Mouse (Mus musculus): ENCODE measurements around the gene 4933405L10Rik. TPM values are rescaled to one million over a fixed set of nuclear protein-coding genes. Genes with fewer than 3 reads are reported as not detected.

The 4933405L10Rik gene
- polyA plus RNA-seq, 1 experiment from 2014 or later = not detected

DNA sequence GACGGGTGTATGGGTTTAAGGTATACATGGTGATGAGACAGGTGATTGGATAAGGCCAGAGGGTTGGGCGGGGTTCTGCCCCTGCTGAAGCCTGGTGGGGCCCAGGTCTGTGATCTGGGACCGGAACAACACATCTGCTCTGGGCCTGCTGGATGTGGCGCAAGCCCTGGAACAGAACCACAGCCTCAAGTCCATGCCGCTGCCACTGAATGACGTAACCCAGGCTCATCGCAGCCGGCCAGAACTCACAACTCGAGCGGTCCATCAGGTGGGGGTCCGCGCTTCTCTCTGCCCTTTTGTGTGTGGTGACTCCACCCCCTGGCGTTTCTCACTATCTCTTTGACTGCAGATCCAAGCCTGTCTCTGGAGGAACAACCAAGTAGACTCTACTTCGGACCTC lies 16.5 kb upstream of the 4933405L10Rik start:
- WGBS = 72% methylated on average over 14 of the region's 14 CpGs
- ATAC-seq (ENCODE audit: extremely low read depth, insufficient number of reproducible peaks, low FRiP score, low TSS enrichment) = no peak
- H3K36me3 ChIP-seq = peaks cover 8% of the 10 kb centered on the region

DNA sequence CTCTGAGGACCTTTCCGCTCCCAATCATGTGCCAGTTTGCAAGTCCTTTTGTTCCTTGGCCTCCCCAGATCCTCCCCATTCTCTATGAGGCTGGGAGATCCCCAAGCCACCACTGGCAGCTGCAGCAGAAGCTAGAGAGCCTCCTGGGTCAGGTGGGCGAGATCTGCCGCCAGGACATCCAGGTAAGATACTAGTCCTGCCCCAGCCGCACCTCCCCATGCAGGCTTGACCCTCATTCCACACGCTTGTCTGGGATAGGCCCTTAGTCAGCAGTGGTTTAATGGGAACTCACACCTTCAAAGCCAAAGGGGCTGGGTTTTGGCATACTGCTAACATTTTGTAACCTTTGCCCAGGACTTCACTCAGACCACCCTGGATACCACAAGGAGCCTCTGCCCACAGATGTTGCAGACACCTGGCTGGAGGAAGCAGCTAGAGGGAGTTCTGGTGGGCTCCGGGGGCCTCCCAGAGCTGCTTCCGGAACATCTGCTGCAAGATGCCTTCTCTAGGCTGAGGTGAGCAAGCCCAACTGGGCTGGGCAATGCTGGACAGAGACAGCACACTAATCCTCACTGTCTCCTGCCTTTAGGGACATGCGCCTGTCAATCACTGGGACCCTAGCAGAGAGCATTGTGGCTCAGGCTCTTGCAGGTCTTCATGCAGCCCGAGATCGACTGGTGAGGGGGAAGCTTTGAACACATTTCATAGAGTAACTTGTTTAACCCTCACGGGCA lies 14.8 kb upstream of the 4933405L10Rik start:
- Histone ChIP-seq H3K4me3 (no peak overlapping the region), H3K27me3 (replicated peaks) (peaks cover 58% of the 10 kb centered on the region), H3K4me1 (peaks cover 16% of the 10 kb centered on the region), H3K9me3 (no peaks in the 10 kb centered on the region), H3K4me2 (no peak overlapping the region), H3K27ac (replicated peaks) (no peak overlapping the region), H3K9ac (no peak overlapping the region), H3K36me3 (peaks cover 22% of the 10 kb centered on the region)
- WGBS = 90% methylated on average over 11 of the region's 11 CpGs
- no peak for ATAC-seq (ENCODE audit: extremely low read depth, insufficient number of reproducible peaks, low FRiP score, low TSS enrichment)

More for the DNA sequence above, 16.5 kb upstream of the 4933405L10Rik start:
- Histone ChIP-seq H3K9ac (no peak overlapping the region), H3K4me3 (no peak overlapping the region), H3K9me3 (no peaks in the 10 kb centered on the region), H3K27ac (replicated peaks) (no peak overlapping the region), H3K27me3 (replicated peaks) (peaks cover 58% of the 10 kb centered on the region), H3K4me1 (peaks cover 19% of the 10 kb centered on the region), H3K4me2 (no peak overlapping the region)

DNA sequence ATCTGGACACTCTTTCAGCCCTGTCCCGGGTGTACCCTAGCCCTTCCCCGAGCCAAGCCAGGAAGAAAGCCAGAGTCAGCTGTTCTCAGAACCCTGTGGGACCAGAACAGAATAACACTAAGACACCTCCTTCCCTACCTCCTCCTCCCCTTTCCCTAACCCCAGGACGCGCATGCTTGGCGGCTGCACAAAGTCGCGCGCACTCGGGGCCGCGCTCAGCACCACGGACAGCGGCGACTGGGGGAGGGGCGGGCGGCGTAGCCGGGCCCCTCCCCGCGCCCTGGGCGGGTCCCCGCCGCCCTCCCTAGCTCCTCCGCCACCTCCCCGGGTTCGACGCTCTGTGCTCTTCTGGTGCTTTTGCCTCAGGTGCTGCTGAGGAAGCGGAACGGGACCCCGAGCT lies 13.8 kb upstream of the 4933405L10Rik start:
- Histone ChIP-seq H3K36me3 (peaks cover 32% of the 10 kb centered on the region), H3K9ac (peak overlapping the region; percentile 71), H3K4me1 (peaks cover 12% of the 10 kb centered on the region), H3K4me2 (peak overlapping the region; percentile 91), H3K4me3 (peak overlapping the region; percentile 56), H3K27ac (replicated peaks) (no peak overlapping the region), H3K27me3 (replicated peaks) (peaks cover 48% of the 10 kb centered on the region), H3K9me3 (no peaks in the 10 kb centered on the region)
- ATAC-seq (ENCODE audit: extremely low read depth, insufficient number of reproducible peaks, low FRiP score, low TSS enrichment) = peak; percentile 5
- WGBS = 4% methylated on average over 28 of the region's 30 CpGs

DNA sequence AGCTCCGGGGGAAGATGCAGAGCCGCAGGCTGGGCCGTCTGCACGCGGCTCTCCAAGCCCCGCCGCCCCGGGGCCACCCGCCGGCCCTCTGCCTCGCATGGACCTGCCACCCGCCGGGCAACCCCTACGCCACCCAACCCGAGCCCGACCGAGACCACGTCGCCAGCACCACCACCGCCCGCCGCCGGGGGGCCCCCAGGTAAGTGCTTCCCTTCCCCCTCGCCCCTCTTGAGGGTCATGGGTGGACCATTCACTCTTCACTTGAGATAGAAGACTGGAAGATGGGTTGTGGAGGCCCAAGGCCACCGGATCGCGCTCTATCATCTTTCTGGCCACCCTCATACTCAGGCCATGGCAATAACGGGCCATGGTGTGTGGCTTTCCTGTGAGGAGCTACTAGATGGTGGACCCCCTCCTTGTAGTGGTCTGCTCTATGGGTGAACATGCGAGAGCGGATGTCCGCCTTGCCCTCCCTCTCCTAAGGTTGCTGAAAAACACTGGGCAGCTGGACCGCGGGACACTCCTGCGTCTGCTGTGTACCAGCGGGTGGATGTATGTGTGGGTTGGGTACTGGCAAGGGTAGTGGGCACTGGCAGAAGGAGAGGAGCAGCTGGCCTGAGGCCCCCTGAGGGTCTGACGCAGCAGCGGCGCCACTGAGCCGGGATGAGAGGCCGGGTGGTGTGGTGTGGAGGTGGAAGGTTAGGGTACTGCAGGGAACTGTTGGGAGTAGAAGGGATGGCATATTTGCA lies 13.2 kb upstream of the 4933405L10Rik start:
- peak overlapping the region; percentile 71 for H3K9ac ChIP-seq
- ATAC-seq (ENCODE audit: extremely low read depth, insufficient number of reproducible peaks, low FRiP score, low TSS enrichment) = 0 out of 2 replicates have a peak, but pooled peaks have one; percentile 6
- WGBS = 8% methylated on average over 40 of the region's 40 CpGs

DNA sequence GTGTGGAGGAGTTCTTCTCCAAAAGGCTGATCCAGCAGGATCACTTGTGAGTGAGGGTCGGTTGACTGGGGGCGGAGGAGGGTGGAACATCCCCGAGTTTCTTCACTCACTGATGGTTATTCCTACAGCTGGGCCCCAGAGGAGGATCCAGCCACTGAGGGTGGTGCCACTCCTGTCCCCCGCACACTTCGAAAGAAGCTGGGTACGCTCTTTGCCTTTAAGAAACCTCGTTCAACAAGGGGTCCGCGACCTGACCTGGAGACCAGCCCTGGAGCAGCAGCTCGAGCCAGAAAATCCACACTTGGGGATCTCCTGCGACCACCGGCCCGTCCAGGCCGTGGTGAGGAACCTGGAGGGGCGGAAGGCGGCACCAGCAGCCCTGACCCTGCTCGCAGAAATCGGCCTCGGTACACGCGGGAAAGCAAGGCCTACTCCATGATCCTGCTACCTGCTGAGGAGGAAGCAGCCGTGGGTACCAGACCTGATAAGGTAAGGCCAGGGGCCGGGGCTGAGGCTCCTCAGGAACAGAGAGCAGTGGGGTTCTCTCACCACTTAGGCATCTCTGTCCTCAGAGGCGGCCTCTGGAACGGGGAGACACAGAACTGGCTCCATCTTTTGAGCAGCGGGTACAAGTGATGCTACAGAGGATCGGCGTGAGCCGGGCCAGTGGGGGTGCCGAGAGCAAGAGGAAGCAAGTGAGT lies 12.2 kb upstream of the 4933405L10Rik start:
- no peak overlapping the region for H3K4me3 ChIP-seq
- no peak overlapping the region for H3K4me2 ChIP-seq
- H3K27me3 ChIP-seq (replicated peaks) = peaks cover 32% of the 10 kb centered on the region
- no peak for ATAC-seq (ENCODE audit: extremely low read depth, insufficient number of reproducible peaks, low FRiP score, low TSS enrichment)
- H3K4me1 ChIP-seq = peaks cover 20% of the 10 kb centered on the region
- H3K36me3 ChIP-seq = peaks cover 40% of the 10 kb centered on the region
- H3K9ac ChIP-seq = no peak overlapping the region
- WGBS = 69% methylated on average over 30 of the region's 30 CpGs
- no peak overlapping the region for H3K27ac ChIP-seq (replicated peaks)
- H3K9me3 ChIP-seq = no peaks in the 10 kb centered on the region

More for the DNA sequence above, 13.2 kb upstream of the 4933405L10Rik start:
- peak overlapping the region; percentile 56 for H3K4me3 ChIP-seq
- H3K36me3 ChIP-seq = peaks cover 37% of the 10 kb centered on the region
- peak overlapping the region; percentile 91 for H3K4me2 ChIP-seq
- peaks cover 42% of the 10 kb centered on the region for H3K27me3 ChIP-seq (replicated peaks)
- no peak overlapping the region for H3K27ac ChIP-seq (replicated peaks)
- no peaks in the 10 kb centered on the region for H3K9me3 ChIP-seq
- H3K4me1 ChIP-seq = peaks cover 12% of the 10 kb centered on the region

DNA sequence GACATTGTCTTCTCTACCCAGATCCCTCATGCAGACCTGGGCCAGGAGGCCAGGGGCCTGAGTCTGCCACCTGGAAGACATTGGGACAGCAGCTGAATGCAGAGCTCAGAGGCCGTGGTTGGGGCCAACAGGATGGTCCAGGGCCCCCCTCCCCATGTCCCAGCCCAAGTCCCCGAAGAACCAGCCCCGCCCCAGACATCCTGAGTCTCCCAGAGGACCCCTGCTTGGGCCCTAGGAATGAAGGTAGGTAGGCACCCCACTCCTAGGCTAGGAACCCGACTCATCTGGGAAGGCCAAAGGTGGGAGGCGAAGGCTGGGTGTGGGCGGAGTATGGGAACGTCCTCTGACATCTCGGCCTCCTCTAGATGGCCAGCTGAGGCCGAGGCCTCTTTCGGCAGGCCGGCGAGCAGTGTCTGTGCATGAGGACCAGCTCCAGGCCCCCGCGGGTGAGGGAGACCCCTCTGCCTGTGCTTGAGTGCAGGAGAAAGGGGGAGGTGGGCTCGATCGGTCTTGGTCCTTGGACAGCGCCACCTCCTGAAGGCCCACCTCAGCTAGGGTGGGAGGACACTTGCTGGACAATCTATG lies 10.2 kb upstream of the 4933405L10Rik start:
- H3K4me3 ChIP-seq = no peak overlapping the region
- peaks cover 30% of the 10 kb centered on the region for H3K4me1 ChIP-seq
- H3K4me2 ChIP-seq = no peak overlapping the region
- H3K9ac ChIP-seq = no peak overlapping the region
- ATAC-seq (ENCODE audit: extremely low read depth, insufficient number of reproducible peaks, low FRiP score, low TSS enrichment) = no peak
- 83% methylated on average over 17 of the region's 17 CpGs for WGBS
- no peak overlapping the region for H3K27ac ChIP-seq (replicated peaks)
- H3K36me3 ChIP-seq = peaks cover 40% of the 10 kb centered on the region
- peaks cover 25% of the 10 kb centered on the region for H3K27me3 ChIP-seq (replicated peaks)
- H3K9me3 ChIP-seq = no peaks in the 10 kb centered on the region

DNA sequence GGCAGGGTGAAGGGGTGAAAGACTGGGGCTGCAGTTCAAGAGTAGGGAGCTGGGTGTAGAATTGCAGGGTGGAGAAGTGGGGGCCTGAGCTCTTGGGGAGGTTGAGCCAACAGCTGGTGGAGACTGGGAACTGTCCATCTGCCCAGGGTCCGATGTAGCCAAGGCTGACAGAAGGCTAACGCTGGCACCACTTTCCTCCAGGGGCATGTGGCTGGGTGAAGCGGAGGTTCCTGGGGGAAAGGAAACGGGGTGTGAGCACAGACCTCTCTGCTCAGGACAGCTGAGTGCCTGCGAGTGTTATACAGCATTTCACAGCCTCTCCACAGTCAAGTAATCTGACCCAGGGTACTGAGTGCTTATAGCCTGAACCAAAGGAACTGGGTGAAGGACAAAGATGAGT lies 8.7 kb upstream of the 4933405L10Rik start:
- 86% methylated on average over 5 of the region's 5 CpGs for WGBS
- H3K27ac ChIP-seq (replicated peaks) = no peak overlapping the region
- H3K4me1 ChIP-seq = peaks cover 31% of the 10 kb centered on the region
- peaks cover 21% of the 10 kb centered on the region for H3K27me3 ChIP-seq (replicated peaks)
- no peak overlapping the region for H3K9ac ChIP-seq
- H3K4me2 ChIP-seq = no peak overlapping the region
- ATAC-seq (ENCODE audit: extremely low read depth, insufficient number of reproducible peaks, low FRiP score, low TSS enrichment) = no peak
- H3K9me3 ChIP-seq = no peaks in the 10 kb centered on the region
- no peak overlapping the region for H3K4me3 ChIP-seq
- peaks cover 46% of the 10 kb centered on the region for H3K36me3 ChIP-seq

DNA sequence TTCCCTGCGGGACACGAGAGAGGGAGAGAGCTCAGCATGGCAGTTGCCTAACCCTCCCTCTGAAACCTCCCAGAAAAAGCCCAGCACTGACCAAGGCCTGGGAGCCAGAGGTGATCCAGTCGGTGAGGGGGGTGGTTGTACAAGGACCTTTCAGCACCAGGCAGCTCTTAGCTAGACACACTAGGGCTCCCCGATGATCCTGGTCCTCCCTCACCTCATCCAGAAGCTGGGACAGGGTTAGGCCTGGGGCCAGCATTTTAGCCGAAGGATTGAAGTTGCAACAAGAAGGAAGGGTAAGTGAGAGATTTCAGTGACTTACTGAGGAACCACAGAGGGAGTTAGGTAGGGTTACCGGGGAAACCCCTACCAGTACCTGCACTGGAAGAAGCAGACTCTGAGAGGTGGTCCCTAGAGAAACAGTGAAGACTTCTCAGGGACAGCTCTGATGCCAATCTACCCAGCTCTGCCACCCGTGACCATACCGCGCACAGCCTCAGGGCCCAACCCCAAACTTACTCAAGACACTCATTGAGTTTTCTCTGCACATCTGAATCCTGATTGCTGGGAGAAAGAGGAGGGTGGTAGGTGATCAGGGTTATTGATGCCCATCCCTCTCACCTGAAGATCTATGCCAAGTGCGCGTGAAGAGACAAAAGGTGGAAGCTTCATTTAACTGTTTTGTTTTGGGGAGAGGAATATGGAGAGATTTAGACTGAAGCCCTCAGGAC lies 7.8 kb upstream of the 4933405L10Rik start:
- Histone ChIP-seq H3K9ac (peak overlapping the region; percentile 85), H3K4me1 (peaks cover 22% of the 10 kb centered on the region), H3K9me3 (no peaks in the 10 kb centered on the region), H3K4me3 (peak overlapping the region; percentile 84), H3K36me3 (peaks cover 52% of the 10 kb centered on the region), H3K27me3 (replicated peaks) (peaks cover 11% of the 10 kb centered on the region), H3K27ac (replicated peaks) (no peak overlapping the region), H3K4me2 (peak overlapping the region; percentile 97)
- ATAC-seq (ENCODE audit: extremely low read depth, insufficient number of reproducible peaks, low FRiP score, low TSS enrichment) = no peak
- 85% methylated on average over 11 of the region's 11 CpGs for WGBS

DNA sequence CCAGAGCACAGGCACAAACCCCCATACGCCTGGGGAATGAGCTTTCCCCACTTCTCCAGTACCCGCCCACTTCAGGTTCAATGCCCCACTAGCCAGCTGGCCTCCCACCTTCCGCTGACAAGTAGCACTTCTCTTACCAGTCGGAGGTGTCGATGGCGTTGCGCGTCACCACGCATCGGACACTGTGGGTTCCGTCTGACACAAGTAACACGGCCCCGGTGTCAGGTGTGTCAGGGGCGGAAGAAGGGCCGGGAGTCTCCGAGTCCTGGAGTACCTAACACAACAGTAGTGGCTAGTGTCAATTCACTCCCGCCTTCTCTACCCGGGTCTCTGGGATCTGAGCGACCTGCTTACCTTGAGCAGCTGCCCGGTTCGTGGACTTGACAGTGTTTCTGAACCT lies 6.9 kb upstream of the 4933405L10Rik start:
- peak; percentile 33; the same call in 1 of the 2 replicates for ATAC-seq (ENCODE audit: extremely low read depth, insufficient number of reproducible peaks, low FRiP score, low TSS enrichment)
- Histone ChIP-seq H3K4me3 (peak overlapping the region; percentile 84), H3K36me3 (peaks cover 51% of the 10 kb centered on the region), H3K9ac (peak overlapping the region; percentile 85), H3K27me3 (replicated peaks) (peaks cover 2% of the 10 kb centered on the region; the same call in 1 of the 2 replicates), H3K4me2 (peak overlapping the region; percentile 97), H3K27ac (replicated peaks) (peak overlapping the region; percentile 96), H3K4me1 (peaks cover 22% of the 10 kb centered on the region), H3K9me3 (no peaks in the 10 kb centered on the region)
- WGBS = under 1% methylated on average over 21 of the region's 21 CpGs

DNA sequence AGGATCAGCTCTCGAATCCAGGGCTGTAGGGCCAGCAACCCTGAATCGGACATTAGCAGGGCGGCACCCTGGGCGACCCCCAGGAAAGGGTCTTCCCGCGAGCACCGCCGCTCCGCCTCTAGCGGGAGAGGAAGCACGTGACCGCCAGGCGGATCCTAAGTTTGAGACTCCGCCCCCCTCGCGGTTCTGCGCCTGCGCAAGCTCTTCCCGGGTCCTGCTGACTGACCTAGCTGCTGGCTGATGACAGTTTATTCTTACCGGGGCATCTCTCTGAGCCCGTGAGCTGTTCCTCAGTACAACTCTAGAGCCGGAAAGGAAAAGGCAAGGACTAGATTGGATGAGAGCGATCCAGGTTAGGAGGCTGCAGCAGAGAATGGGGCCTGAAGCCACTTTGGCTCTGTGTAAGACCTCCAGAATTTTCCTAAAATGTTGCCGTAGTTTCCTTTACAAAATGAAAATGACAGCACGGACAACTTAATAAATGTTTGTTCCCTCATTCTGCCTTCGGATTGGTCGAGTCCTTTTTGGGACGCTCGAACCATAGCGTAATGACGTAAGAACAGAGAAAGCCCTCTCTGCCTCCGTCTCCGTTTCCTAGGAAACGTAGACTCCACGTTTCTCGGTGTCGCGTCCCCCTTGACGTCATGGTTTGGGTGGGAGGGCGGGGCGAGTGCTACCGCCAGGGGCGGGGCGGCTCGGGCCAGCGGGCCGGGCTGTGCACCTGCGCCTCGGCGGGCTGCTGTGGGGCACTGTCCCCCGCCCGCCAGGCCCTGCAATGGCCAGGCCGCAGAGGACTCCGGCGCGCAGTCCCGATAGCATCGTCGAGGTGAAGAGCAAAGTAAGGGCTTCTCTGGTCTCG lies 6.3 kb upstream of the 4933405L10Rik start, which contains the start of the genes Acd and Pard6a:
Acd (minus strand) TSS at position 137 of the 859 bp plus-strand sequence.
Pard6a (plus strand) TSS at position 183 of the 859 bp plus-strand sequence.
- Histone ChIP-seq H3K9ac (peak within 1 kb of the TSS; percentile 85), H3K36me3 (peaks cover 49% of the 10 kb centered on the region)

More for the DNA sequence above, 6.3 kb upstream of the 4933405L10Rik start, which contains the start of the genes Acd and Pard6a:
- ATAC-seq (ENCODE audit: extremely low read depth, insufficient number of reproducible peaks, low FRiP score, low TSS enrichment) = peak; percentile 73
- Histone ChIP-seq H3K27me3 (replicated peaks) (no peaks in the 10 kb centered on the region), H3K4me1 (peaks cover 22% of the 10 kb centered on the region), H3K4me3 (peak within 1 kb of the TSS; percentile 84), H3K9me3 (no peaks in the 10 kb centered on the region), H3K27ac (replicated peaks) (peak within 1 kb of the TSS; percentile 96), H3K4me2 (peak within 1 kb of the TSS; percentile 97)
- WGBS = under 1% methylated on average over 60 of the region's 60 CpGs

All from heart, embryonic 13.5 days (tissue).